Mouse (Mus musculus): ENCODE measurements at regions not wholly inside any gene's neighbourhood (a gene's known extent, or its start where the extent isn't known, plus 50 kb on each side); places are given as distances from the start of the nearest gene placed in this dataset.

DNA sequence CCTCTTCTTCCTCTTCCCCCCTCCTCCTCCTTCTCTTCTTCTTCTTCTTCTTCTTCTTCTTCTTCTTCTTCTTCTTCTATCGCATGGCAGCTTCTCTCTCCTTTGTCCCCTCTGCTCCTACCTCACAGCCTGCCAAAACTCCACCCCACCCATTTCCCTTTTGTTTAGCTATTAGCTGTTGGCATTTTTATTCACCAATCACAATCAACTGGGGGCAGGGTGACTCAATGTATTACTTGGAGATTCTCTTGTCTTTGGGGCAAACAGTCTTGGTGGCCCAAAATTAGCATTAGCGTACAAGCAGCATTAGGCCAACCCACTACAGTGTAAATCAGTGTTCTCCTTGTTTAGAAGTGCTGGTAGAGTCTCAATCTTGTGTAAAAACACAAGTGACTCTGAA lies 585.7 kb downstream of the Tmem132b start:
- Histone ChIP-seq H3K27ac (ENCODE audit: insufficient read depth, low read length) (no peak overlapping the region), H3K4me3 (ENCODE audit: insufficient read depth, low read length) (no peak overlapping the region), H3K4me1 (ENCODE audit: control insufficient read depth, insufficient read depth, low read length) (no peaks in the 10 kb centered on the region)
- TF ChIP-seq CTCF (IDR thresholded peaks at IDR 0.05; ENCODE audit: borderline replicate concordance, insufficient read depth, low read length) (no peak), POLR2A (IDR thresholded peaks at IDR 0.05; ENCODE audit: low read depth, low read length) (no peak)

DNA sequence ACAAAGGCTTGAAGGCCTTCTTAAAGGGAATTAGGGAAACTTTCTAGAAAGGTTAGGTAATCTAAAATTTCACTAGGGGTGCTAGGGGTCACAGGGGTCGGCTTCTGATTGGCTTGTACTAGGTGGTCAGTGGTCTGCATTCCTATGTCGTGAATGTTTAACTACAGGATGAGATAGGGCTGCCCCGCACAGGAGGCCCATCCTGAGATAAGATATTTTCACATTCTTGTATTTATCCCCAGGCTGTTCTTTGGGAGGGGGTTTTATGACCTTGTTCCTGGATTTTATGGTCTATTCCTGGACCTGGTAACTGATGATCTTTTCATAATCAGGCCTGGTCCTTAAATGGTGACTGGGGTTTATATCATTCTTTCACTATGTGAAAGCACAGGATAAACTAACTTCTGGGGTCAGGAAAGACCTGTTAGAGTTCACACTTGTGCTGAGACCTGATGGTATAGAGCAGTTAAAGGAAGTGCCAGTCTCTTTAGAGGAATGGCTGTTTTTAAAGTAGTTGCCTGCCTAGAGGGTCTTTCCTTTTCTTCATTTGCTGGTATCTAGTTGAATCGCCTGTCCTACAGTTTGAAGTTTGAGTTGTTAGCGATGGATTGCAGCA lies 586.4 kb downstream of the Tmem132b start:
- H3K4me3 ChIP-seq (ENCODE audit: insufficient read depth, low read length) = no peak overlapping the region
- H3K4me1 ChIP-seq (ENCODE audit: control insufficient read depth, insufficient read depth, low read length) = no peaks in the 10 kb centered on the region
- no peak for TF ChIP-seq POLR2A (IDR thresholded peaks at IDR 0.05; ENCODE audit: low read depth, low read length)
- TF ChIP-seq CTCF (IDR thresholded peaks at IDR 0.05; ENCODE audit: borderline replicate concordance, insufficient read depth, low read length) = no peak
- H3K27ac ChIP-seq (ENCODE audit: insufficient read depth, low read length) = no peak overlapping the region

DNA sequence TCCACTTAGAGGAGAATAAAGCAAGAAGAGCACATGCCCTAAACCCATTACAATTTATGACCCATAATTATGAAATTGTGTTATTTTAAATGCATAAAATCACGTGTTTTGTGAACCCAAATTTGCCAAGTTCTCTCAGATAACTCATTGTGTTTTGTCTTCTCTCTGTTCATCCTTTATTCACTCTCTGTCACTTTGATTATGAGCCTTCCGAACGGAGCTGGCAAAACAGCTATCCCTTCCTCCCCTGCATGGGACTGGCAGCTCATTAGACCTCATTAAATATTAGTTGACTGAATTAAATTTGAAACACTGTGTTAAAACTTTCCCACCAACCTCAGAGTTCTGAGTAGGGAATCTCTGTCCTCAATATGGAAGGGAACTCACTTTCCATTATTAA lies 587.2 kb downstream of the Tmem132b start:
- Histone ChIP-seq H3K27ac (ENCODE audit: insufficient read depth, low read length) (no peak overlapping the region), H3K4me3 (ENCODE audit: insufficient read depth, low read length) (no peak overlapping the region), H3K4me1 (ENCODE audit: control insufficient read depth, insufficient read depth, low read length) (no peaks in the 10 kb centered on the region)
- TF ChIP-seq CTCF (IDR thresholded peaks at IDR 0.05; ENCODE audit: borderline replicate concordance, insufficient read depth, low read length) = no peak
- TF ChIP-seq POLR2A (IDR thresholded peaks at IDR 0.05; ENCODE audit: low read depth, low read length) = no peak

DNA sequence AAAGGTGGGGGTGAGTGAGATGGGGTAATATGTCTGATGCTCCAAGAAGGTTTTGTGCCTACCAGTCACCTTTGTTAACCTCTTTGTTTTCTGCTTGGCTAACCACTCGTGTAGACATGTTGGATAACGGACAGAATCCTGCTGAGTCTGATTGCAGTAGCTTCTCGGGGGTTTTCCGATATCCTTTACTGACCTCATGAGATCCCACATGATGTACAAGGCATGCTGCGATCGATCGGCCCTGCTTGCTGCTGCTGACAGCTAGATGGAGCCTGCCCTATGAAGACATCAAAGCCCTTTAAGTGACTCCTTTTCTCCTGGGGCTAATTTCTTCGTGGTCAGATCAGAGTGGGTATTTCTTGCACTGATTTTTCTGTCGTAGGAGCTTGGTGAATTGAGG lies 591.6 kb downstream of the Tmem132b start:
- H3K4me3 ChIP-seq (ENCODE audit: insufficient read depth, low read length) = no peak overlapping the region
- no peak overlapping the region for H3K27ac ChIP-seq (ENCODE audit: insufficient read depth, low read length)
- no peaks in the 10 kb centered on the region for H3K4me1 ChIP-seq (ENCODE audit: control insufficient read depth, insufficient read depth, low read length)
- TF ChIP-seq POLR2A (IDR thresholded peaks at IDR 0.05; ENCODE audit: low read depth, low read length) (no peak), CTCF (IDR thresholded peaks at IDR 0.05; ENCODE audit: borderline replicate concordance, insufficient read depth, low read length) (no peak)

DNA sequence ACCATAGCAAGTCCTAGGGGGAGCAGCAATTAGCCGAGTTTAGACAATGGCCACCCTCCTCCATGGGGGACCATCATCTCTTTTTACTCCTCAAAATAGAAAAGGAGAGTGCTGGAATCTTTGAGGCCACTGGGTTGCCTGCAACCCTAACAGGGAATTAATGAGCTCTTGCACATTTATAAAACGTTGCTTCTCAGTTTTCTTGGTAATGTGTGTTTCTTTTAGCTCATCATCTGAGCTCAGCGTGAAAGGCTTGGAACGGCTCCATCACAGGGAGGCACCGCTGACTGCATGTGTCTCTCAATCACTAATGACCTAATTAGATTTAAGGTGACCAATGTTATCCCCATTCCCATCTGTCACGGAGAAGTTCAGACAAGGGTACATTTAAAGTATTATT lies 595.9 kb downstream of the Tmem132b start:
- Histone ChIP-seq H3K4me1 (ENCODE audit: control insufficient read depth, insufficient read depth, low read length) (no peaks in the 10 kb centered on the region), H3K27ac (ENCODE audit: insufficient read depth, low read length) (no peak overlapping the region), H3K4me3 (ENCODE audit: insufficient read depth, low read length) (no peak overlapping the region)
- TF ChIP-seq CTCF (IDR thresholded peaks at IDR 0.05; ENCODE audit: borderline replicate concordance, insufficient read depth, low read length) (no peak), POLR2A (IDR thresholded peaks at IDR 0.05; ENCODE audit: low read depth, low read length) (no peak)

DNA sequence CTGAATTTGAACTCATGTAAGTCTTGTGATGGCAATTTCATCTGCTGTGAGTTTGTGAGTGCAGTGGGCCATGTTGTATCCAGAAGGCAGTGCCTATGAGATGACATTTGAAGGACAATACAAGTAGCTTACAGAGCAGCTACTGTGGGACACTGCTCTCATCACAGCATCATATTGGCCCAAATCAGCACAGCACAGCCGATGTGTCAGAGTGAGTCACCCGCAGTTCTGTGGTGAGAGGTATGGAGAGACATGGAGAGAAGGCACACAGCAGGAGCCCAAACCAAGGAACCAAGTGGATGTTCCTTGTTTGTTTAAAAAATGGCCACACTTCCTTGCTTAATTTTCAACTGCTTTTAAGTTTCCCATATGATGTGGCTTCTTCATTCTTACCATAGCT lies 617.3 kb downstream of the Tmem132b start:
- TF ChIP-seq POLR2A (IDR thresholded peaks at IDR 0.05; ENCODE audit: low read depth, low read length) (no peak), CTCF (IDR thresholded peaks at IDR 0.05; ENCODE audit: borderline replicate concordance, insufficient read depth, low read length) (no peak)
- H3K4me3 ChIP-seq (ENCODE audit: insufficient read depth, low read length) = no peak overlapping the region
- no peaks in the 10 kb centered on the region for H3K4me1 ChIP-seq (ENCODE audit: control insufficient read depth, insufficient read depth, low read length)
- no peak overlapping the region for H3K27ac ChIP-seq (ENCODE audit: insufficient read depth, low read length)

DNA sequence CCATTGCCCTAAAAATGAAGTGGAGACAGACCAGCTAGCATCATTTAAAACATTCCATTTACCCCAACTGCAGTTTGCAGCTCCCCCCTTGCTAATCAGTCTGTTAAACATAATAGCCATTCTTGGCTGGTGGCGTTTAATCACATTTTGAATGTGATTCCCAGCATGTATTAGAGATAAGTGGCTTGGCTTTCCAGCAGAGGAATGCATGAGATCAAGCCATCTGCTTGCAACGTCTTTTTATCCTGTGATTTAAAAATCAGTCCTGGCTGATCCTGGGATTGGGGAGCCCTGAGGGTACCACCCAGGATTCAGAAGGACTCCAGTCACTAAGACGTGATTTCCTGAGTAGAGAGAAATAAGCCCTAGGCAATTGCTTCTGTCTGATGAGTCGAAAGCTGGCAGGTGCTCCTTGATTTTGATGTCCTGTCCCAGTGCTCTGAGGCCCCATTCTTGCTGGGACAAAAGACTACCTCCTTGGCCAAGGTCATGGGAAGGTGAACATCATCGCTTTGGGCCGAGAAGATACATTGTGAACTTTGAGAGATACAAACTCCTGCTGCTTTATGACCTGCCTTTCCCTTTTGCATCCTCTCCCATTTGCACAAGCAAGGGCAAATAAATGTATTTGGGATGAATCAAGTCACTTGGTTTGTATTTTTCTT lies 623.8 kb downstream of the Tmem132b start:
- H3K27ac ChIP-seq (ENCODE audit: insufficient read depth, low read length) = no peak overlapping the region
- no peaks in the 10 kb centered on the region for H3K4me1 ChIP-seq (ENCODE audit: control insufficient read depth, insufficient read depth, low read length)
- no peak overlapping the region for H3K4me3 ChIP-seq (ENCODE audit: insufficient read depth, low read length)
- TF ChIP-seq CTCF (IDR thresholded peaks at IDR 0.05; ENCODE audit: borderline replicate concordance, insufficient read depth, low read length) (no peak), POLR2A (IDR thresholded peaks at IDR 0.05; ENCODE audit: low read depth, low read length) (no peak)

DNA sequence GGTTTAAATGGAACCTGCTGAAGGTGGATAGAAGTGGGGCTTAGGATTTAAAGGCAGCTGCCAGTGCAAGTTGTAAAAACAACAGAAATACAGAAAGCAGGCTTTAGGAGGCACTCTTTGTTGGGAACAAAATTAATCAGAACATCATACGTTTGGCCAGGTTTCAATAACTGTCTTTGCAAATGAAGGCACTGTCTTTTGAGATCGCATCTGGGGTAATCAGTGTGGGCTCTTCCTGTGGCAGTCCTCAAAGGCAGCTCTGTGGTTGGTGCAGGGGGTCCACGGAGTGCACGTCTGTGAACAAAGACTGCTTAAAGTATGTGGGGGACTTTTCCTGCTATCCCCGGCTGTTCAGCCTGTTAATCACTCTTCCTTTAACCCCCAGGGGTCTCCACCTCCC lies 654.5 kb downstream of the Tmem132b start:
- Histone ChIP-seq H3K4me3 (ENCODE audit: insufficient read depth, low read length) (no peak overlapping the region), H3K4me1 (ENCODE audit: control insufficient read depth, insufficient read depth, low read length) (no peaks in the 10 kb centered on the region), H3K27ac (ENCODE audit: insufficient read depth, low read length) (no peak overlapping the region)
- TF ChIP-seq CTCF (IDR thresholded peaks at IDR 0.05; ENCODE audit: borderline replicate concordance, insufficient read depth, low read length) = no peak
- no peak for TF ChIP-seq POLR2A (IDR thresholded peaks at IDR 0.05; ENCODE audit: low read depth, low read length)

DNA sequence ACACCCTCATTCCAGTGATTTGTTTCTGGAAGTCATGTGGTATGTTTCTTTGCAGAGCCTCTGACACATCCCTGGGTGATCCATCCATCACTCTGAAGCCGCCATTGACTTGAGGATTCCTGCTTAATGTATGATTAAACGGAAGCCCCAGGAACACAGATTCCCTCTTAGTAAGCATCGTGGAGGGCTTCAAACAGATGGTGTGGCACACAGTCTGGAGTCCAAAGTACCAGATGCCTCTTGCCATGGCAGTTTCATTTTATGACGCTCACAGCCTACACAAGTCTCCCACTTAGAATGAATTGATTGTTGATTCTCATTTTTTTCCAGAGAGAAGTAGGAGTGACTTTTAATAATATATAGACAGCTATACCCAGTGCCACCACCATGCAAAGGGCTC lies 668.3 kb downstream of the Tmem132b start:
- no peaks in the 10 kb centered on the region for H3K4me1 ChIP-seq (ENCODE audit: control insufficient read depth, insufficient read depth, low read length)
- H3K27ac ChIP-seq (ENCODE audit: insufficient read depth, low read length) = no peak overlapping the region
- TF ChIP-seq POLR2A (IDR thresholded peaks at IDR 0.05; ENCODE audit: low read depth, low read length) = no peak
- no peak for TF ChIP-seq CTCF (IDR thresholded peaks at IDR 0.05; ENCODE audit: borderline replicate concordance, insufficient read depth, low read length)
- no peak overlapping the region for H3K4me3 ChIP-seq (ENCODE audit: insufficient read depth, low read length)

DNA sequence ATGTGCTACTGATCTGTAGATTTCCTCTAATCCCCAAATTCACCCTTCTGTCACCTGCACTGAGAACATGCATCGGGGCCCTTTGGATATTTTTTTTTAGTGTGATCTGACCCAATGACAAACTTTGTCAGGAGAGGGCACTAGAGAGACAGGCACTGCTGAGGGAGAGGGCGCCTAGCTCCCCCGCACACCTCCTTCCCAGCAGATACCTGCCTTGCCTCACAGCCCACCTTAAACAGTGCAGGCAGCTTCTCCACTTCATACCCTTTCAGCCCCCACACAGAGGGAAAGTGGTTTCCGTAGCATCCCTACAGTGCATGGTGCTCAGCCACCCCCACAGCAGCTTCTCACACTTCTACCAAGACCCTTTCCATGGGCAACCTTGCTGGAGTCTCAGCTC lies 670.0 kb downstream of the Tmem132b start:
- TF ChIP-seq POLR2A (IDR thresholded peaks at IDR 0.05; ENCODE audit: low read depth, low read length) = no peak
- no peak for TF ChIP-seq CTCF (IDR thresholded peaks at IDR 0.05; ENCODE audit: borderline replicate concordance, insufficient read depth, low read length)
- no peak overlapping the region for H3K27ac ChIP-seq (ENCODE audit: insufficient read depth, low read length)
- no peaks in the 10 kb centered on the region for H3K4me1 ChIP-seq (ENCODE audit: control insufficient read depth, insufficient read depth, low read length)
- no peak overlapping the region for H3K4me3 ChIP-seq (ENCODE audit: insufficient read depth, low read length)
